Mouse (Mus musculus) small intestine, adult 2 months (tissue): Measurements from ENCODE around the gene Sytl1.

Experiments used
- CTCF ChIP-seq: fragments of 200-500 bp; IDR thresholded peaks from 2 replicates; pipeline ENCODE4 v1.5.1; 2012; ENCODE audit warnings: low read depth, mild to moderate bottlenecking, control low read depth, inconsistent platforms, low read length, moderate library complexity, mixed read lengths; ENCODE audit not compliant: insufficient replicate concordance, insufficient read length; ENCODE audit errors: extremely low read depth
- POLR2A ChIP-seq: fragments of 200-500 bp; IDR thresholded peaks from 2 replicates; pipeline ENCODE4 v1.6.1; 2012; ENCODE audit warnings: low read depth, mild to moderate bottlenecking, control low read depth, inconsistent platforms, low read length, moderate library complexity

DNA sequence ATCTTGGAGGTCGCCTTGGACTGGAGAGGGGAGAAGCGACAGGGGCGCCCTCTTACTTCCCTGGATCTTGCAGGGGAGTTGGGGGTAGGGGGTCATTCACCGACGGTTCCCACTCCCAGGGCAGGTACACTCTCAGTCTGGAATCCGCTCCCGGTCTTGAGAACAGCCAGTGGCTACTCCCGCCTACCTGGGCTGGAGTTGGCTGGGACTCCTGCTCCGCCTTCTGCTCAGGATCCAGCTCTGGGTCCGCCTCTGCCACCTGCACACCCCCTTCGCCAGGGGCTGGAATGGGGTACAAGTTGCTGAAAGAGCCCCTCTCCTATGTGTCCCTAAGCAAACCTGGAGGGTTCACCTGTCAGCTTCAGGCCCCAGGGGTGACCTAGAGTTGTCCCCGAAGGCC lies 5.7 kb downstream of the Sytl1 start:
- TF ChIP-seq CTCF: no peak
- no peak for TF ChIP-seq POLR2A
